Mouse (Mus musculus): Measurements from ENCODE around the gene Doc2b.
A peak's percentile ranks its signal among the peaks of the same experiment; 100 is the strongest.

Doc2b gene

DNA sequence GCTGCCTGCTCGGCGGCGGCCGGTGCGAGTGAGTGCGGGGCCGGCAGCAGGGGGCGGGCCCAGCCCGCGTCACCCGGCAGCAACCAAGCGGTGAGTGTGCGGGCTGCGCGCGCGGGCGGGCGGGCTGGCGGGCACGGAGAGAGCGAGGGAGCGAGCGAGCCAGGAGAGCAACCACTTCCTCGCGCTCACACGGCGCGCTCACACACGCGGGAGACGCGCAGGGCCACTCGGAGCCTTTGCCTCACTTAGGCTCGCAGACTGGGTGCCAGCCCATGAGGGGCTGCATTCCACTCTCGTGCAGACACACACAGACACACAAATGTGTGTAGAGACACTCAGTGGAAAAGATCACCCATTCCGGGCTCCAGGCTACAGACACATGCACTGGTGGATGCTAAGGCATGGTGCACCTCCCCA lies at the start of gene Doc2b:
TSS of gene Doc2b (minus strand) at position 21 of the 417 bp plus-strand sequence.
- no peak for DNase-seq

DNA sequence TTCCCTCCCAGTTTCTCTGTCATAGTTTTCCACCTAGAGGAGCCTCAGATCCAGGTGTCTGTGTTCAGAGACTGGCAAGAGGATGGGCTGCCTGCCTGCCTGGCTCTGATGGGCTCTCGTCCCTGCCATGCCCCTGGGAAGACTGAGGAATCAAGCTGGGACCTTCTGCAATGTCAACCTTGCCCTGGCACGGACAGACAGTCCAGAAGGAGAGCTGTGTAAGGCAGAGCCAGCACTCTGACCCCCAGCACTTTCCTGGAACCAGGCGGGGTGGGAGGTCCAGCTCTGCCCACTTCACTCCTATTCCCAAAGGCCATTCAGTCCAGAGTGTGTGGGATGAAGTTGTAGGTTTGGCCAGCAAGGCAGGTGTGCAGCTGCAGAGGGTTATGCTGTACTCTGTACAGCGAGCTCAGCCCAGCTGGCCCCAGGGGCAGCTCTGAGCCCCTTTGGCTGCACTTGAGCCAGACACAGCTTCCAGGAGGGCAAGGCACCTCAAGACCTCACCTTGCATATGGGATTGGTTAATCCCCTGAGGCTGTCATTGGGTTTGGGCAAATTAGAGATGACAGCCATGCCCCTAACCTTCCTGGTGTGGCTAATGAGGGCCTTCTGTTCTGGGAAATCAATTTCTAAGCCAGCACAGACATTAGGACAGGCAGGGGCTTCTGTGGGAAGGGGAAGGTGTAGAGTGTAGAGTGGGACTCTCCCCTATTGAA lies 47.2 kb upstream of the Doc2b start:
- no peak for DNase-seq

DNA sequence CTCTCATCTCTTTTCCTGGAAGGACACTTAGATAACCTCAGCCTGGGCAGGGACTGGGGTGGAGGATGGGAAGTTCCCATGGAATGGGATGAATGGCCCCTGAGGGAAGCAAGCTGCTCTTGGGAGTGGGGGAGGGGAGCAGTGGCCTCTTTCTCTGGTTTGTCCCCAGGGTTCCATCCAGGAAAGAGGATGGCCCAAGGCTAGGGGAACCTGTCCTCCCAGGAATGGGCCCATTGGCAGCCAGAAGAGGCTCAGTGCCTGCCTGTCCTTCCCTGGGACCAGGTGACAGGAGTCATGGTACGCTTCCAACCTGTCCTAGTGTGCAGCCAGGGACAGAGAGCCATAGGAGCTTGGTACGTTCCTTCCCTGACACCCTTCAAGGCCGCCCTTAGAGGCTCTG lies 45.7 kb upstream of the Doc2b start:
- no peak for DNase-seq

DNA sequence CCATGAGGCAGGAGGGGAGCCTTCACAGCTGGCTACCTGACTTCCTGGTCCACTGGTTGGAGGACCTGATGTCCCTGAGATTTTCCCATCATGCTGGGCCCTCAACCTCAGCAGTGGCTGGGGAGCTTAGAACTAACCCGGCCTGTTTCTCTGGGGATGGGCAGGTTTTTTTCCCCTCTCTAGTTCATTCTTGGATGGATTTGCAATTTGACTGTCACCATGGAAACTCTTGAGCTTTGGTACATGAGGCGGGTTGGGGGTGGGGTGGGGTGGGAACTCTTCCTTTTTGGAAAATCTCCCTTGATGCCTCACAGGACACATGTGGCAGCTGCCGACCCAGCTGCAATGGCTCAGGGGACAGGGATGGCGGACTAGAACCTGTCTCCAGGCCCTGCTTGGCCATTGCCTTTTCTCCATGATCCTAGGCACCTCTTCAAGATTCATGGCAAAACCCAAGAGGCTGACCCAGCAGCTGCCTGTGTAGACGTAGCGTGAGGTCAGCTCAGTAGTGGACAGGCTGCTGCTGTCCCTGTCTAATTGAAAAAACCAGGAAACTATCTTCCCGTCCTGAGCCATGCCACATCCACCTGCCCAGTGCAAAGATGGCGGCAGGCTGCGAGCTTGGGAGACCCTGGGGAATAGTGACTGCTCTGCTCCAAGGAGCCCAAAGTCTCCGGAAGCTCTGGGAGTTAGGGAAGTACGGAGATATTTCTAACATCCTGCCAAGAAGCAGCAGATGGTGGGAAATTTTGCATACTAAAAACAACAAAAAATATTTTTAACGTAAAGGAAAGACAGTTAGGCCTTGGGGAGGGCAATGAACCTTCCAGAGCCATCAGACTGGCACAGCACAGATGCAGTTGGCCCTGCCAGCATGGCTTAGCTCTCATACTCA lies 43.9 kb upstream of the Doc2b start:
- no peak for DNase-seq

DNA sequence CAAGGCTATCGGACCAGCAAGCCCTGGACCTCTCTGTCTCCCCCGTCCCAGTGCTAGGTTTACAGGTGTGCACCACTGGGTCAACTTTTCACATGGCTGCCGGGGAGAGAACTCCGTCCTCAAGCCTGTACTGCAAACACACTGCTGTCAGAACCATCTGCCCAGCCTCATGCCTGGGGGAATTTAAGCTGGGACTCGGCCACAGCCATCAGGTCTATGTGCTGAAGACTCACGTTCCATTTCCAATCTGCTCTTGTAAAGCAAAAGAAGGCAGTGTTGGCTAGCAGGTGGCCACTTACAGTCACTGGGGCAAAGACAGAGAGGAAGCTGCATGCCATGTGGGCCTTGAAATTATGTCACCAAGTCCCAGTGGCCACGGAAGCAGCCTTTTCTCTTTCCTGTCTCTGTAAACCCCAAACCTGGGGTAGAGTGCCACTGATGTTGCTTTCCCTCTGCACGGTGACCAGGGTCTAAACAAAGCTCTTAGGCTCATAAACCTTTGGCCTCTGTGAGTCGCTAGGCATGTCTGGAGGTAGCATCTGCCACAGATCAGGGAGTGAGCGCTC lies 43.1 kb upstream of the Doc2b start:
- DNase-seq = no peak

DNA sequence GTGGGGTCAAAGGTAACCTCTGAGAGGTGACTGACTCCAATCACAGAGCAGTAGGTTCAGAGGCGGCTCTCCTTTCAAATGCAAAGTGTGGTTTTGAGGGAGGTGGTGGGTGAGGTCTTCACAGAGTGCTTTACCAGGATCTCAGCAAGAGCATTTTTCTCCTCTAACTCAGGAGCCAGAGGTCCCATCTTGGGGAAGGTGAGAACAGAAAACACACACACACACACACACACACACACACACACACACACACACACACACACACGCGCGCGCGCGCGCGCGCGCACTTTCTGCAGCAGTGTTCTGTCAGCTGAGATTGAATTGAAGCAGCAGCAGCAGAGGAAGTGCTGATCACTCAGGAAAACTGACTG lies 40.4 kb upstream of the Doc2b start:
- DNase-seq = no peak

DNA sequence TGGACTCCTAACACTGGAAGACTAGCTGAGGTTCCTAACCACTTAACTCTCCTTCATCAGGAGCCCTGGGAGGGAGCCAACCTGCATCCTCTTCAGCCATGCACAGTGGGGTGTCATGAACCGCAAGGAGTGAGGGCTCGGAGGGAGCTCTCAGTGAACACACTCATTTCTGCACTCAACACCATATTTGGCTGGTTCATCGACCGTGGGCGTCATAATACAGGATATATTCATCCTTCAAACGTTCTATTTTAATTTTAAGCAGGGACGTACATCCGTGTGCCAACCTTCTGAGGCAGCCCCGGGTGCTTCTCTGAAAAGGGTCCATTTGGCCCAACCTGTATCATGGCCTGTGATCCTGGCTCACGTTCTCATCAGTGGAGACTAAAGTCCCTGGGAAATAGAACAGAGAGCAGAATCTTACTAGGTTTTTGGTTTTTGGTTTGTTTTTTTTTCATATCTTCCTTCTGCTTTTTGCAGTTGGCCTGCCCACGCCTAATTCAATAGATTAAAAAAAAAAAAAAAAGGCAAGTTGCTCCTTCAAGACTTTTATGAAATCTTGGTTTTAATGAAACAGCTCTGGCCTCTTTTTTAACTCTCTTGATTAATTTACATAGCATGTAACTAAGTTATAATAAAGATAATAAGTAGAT lies 39.9 kb upstream of the Doc2b start:
- no peak for DNase-seq

DNA sequence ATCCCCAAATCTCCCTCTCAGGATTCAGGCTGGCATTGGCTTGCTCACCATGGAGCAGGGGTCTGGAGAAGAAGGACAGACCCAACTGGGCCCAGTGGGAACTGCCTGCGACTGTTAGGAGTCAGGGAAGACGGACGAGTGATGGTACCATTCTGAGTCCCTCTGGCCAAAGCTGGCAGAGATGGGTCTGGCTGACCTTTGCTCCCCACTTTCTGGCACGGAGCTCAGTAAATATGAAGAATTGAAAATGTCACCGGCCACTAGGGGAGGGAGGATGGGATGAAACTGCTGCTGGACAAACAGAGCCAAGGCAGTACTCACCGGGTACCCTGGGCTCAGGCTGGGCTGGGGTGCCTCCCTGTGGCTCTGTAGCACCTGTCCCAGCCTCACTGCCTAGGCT lies 37.2 kb upstream of the Doc2b start:
- DNase-seq = peak; percentile 53

DNA sequence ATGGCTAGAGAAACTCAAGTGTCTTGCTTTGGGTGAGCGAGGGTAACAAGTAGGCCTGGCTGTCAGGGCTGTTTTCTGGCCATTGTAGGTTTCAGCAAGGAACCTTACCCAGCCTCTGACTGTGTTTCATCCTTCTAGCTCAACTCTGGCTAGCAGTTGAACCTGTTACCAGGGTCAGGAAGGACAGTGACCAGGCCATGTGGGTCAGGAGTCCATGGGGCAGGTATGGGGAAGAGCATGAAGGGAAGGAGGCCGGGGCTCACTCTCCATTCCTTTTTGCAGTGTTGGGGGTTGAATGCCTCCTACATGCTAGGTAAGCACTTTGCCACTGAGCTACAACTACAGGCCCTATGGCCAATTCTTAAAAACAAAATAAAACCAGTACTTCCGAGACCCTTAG lies 34.5 kb upstream of the Doc2b start:
- peak; percentile 55 for DNase-seq

DNA sequence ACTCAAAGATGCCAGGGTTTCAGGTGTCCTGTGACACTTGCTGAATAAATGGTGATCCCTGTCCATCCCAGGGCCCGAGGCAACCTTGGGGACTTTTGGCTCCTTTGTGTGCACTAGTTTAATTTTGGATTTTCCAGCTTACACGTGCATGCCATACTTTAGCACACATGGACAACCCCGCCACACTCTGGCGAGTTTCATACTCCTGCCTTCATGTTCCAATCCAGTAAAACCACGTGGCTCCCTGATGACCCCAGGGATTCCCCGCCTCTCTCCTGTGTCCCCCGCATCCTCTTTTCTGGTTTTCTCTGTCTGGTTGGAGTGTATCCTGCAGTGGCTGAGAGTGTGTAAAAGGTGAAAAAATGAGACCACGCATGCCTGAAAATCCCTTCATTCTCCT lies 31.6 kb upstream of the Doc2b start:
- no peak for DNase-seq

DNA sequence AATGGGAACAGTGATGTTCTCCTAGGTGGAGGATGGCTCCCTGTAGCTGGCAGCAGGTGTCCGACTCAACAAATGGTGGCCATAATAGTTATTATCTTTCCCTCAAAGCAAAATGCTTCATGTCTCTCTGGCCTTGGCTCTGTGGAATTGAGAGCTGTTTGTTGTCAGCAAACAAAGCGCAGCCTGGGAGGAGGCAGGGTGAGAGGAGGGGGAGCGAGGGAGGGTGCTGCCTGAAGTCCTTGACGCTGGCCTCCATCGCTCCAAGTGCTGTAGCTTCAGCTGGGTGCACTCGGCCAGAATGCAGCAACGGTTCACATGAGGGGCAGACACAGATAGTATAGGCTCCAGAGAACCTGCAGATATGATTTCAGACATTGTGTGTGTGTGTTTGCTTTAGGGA lies 27.7 kb upstream of the Doc2b start:
- DNase-seq = no peak

DNA sequence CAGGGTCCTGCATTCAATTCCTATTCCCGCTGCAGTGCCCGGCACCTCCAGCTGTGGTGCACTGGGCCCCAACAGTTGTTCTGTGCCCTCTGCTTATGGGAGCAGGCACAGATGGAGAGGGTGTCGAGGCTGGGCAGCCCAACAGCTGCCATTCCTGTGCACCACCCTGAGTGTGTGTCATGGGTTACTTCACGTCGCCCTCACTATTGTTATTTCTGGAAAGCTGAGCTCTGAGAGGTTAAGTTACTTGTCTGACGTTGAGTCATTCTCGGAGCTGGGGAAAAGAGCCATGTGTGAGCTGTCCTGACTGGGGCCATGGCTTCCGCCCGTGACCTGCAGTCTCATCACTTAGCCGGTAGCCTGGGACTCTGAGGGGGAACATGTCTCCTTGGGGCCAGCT lies 17.2 kb upstream of the Doc2b start:
- no peak for DNase-seq

DNA sequence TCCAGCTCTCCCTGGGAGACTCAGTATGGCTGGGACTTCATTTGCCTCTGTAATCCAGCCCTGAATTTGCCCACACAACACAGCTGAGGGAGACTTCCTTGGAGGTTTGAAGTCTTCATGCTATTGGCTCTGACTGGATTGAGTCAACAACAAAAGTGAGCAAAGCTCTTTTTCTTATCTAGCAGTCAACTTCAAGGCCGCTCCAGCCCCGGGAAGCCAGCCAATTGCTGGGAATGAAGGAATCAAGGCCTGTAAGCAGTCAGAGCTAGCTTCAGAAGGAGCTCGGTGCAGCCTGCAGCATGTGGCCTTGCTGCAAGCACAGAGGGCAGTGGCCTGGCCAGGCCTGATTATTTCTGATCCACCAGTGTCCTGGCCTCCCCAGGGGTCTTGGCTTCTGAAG lies 16.1 kb upstream of the Doc2b start:
- peak; percentile 82 for DNase-seq

DNA sequence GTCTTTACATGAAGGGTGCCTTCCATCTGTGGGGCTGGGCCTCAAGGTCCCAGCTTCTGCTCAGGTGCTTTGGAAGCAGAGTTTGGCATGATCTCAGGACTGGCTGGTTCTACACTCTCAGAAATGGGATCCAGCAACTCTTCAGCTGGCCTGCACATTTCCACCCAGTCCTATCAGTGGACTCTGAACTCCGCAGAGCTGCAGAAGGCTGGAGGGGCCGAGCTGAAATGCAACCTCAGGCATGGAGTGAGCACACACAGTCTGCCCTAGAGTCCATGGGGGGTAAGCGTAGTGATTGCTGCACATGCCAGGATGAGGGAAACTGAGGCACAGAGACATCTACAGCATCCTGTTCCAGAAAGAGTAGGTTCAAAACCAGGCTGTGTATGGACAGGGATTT lies 14.7 kb upstream of the Doc2b start:
- DNase-seq = no peak

DNA sequence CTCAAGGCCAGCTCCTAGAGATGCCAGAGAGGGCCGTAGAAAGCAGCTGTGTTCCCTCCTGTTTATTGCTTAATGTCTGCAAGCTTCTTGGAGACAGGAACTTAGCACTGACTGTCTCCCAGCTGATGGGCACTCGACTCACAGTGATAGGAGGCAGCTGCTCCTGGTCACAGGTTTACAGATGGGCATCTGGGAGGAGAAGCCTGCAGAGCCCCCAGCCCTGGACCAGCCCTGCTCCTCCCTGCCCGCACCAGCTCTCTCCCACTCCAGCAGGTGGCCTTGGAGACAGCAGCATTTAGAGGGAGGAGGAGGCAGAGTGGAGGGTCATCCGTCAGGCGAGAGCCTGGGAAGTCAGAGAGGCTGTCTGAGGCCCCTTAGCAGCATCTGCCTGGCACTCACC lies 11.6 kb upstream of the Doc2b start:
- DNase-seq = no peak

DNA sequence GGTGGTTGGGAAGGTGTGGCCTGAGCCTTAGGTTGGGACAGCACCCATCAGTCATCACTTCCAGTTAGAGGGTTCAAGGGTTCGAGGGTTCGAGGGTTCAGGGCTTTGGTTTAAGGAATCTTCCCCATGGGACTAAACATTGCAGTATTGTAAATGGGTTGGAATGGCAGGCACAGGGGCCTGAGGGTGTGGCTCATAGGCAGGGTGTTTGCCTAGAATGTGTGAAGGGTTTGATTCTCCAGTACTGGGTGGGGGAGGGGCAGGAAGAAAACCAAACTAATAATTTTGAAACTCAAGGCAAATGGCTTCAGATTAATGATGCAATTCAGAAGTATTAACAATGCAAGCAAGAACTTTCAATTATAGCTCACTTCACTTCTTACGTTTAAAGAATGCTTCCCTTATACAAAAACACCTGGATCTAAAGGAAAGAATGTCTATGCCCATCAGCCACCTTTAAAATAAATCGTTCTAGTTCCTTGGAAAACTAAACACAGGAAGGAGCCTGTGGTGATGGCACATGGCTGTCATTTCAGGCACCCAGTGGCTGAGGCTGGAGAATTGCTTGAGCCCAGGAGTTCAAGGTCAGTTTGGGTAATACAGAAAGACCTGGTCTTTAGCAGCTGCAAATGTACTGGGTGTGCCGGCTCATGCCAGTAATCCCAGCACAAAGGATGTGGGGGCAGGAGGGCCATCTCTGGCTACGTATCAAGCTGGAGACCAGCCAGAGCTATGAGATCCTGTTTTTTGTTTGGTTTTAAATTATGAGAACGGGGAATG lies 6.1 kb upstream of the Doc2b start:
- DNase-seq = no peak

DNA sequence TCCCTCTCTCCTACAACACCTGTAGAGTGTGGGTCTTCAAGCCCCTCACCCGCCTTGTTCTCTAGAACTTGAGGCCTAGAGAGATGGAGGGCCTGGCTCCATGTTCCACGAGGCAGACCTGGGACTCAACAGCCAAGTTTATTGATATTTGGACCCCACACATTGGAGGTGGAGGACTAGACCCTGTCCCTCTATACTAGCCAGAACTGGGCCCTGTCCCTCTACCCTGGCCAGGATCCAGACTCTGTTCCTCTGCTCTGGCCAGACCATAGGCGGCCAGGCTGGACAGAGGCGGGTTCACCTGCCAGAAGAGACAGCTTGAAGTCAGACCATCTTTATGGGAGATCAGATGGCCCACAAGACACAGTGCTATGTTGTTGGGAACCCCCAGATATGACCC lies 5.5 kb upstream of the Doc2b start:
- no peak for DNase-seq

DNA sequence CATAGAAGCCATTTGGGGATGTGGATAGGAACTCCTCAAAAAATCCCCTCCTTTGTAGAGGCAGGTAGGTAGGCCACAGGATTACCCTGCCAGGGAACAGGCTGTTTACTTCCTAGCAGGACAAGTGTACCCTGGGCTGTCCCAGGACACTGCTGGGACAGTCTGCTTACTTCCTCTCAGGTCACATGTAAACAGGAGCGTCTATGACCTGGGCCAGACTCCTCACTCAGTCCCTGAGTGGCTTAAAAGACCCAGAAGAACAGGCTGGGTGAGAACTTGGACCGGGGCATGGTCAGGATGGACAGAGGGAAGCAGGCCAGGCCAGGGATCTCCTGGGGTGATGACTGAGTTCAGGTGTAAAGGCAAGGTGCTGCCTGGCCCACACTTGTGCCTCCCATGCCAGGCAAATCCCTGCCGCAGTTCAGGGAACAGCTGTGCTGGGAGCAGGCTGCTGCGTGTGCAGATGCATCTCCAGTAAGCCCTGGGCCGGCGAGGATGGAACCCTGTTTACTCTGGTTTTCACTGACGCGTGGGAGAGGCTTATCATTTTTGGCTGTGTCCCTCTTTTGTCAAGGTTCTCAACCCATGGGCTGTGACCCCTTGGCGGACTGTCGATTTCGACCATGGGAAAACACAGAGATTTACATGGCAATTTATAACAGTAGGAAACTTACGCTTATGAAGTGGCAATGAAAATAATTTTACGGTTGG lies 842 bp upstream of the Doc2b start:
- no peak for DNase-seq

DNA sequence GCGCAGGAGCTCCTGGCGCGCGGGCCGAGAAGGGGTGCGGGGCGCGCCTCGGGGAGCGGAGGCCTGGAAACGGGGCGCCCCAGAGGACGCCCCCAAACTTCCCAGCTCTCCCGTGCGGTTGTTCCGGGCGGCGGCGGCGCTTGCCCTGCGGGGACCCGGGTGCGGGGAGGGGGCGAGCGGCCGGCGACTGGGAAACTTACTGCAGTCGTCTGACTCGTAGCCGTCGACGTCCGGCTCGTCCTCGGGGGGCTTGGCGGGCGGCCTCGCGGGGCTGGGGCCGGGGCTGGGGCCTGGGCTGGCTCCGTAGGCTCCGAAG lies 570 bp downstream of the Doc2b start:
- no peak for DNase-seq

DNA sequence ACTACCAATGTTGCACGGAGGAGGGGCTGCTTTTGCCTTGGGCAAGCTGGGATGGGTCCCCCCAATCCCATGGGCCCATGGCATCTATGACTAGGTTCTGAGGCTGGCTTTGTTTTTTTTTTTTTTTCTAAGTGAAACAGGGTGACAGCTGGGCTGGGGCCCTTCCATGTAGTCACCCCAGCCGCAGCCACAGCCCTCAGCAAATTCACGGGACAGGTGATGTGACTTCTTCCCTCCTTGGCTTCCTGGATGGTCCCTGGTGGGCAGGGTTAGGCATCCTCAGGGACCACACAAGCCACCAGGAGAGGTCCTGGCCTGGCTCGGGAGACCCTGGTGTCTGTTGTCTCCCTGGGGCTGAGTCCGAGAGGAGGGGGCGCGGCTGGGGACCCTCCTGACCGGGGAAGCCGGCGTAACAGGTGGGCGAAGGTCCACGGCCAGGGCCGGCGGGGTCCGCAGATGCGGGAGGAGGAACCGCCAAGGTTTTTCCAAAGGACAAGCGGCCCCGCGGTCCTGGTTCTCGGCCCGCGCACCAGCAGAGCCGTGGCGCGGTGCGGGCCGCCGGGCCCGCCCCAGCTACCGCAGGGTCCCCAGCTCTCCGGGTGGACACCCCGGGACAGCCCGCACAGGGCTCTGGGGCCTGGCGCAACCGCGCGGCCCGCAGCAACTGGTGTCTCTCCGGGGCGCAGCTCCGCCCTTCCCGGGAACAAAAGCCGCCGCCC lies 1.1 kb downstream of the Doc2b start:
- DNase-seq = no peak

DNA sequence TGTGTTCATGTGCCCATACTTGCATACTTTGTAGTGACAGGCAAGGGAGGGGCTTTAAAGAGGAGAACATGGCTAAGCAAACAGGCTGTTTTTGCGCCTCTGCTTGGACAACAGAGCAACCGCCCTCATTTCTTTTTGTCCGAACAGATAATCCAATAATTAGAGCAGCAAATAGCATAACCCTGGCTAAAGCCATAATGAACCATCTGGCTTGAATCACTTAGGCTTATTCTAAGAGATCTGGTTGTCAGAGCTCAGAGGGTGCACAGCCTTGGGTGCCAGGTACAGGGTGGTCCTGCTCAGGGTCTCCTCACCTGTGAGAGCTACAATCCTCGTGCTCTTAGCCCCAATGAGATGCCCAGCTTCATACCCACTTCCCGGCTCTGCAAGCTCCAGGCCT lies 2.5 kb downstream of the Doc2b start:
- DNase-seq = no peak

DNA sequence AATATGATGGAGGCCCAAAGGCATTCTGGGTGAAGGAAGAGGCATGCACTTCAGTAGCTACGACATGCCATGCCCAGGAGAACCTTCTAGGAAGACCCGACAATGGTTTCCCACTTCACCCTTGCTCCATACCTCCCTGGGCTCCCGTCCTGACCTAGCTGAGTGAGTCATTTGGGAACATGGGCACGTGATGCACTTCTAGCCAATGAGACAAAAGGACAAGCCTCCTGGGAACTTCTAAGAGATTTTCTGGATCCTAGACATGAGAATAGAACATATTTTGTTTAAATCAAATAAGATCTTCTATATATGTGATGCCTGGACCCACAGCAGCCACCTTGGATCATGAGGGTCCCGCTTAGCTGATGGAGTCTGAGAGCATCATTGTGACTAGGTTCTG lies 3.3 kb downstream of the Doc2b start:
- DNase-seq = no peak

Measured in kidney, adult 9 months (tissue).